18 mouse cellular contexts compared by ENCODE assay signal in genomic region chr14:67573451-67573995, GRCm38 (mm10).
"Had no signal": no experiment of that assay in that cellular context is flagged by ENCODE, and none has a peak within 500 bp of the region (broad histone marks: within the 10 kb centered on the region; RNA-seq: fewer than 3 reads in every experiment).

No protein-coding gene starts in this region.

- H3K4me3 ChIP-seq: kidney, embryonic 15.5 days; limb, embryonic 12.5 days; limb, embryonic 15.5 days; midbrain, embryonic 13.5 days; stomach, embryonic 15.5 days had no signal

- ATAC-seq: lung, postnatal 0 days; midbrain, embryonic 13.5 days had no signal

- H3K9me3 ChIP-seq: kidney, embryonic 15.5 days; limb, embryonic 12.5 days; limb, embryonic 15.5 days; midbrain, embryonic 13.5 days; stomach, embryonic 15.5 days had no signal

- DNase-seq: kidney, adult 8-10 months; kidney, postnatal 10 days; layer of hippocampus, postnatal 36 days; liver, postnatal 0 days; lung, embryonic 14.5 days; right cerebral cortex, postnatal 25 days; spleen, adult 18-20 months; thymus, adult 18-20 months; thymus, postnatal 36 days had no signal

- H3K27ac ChIP-seq: kidney, embryonic 15.5 days; limb, embryonic 12.5 days; limb, embryonic 15.5 days; liver, embryonic 14.5 days; macrophage; midbrain, embryonic 13.5 days; stomach, embryonic 15.5 days had no signal

- H3K36me3 ChIP-seq: kidney, embryonic 15.5 days; limb, embryonic 12.5 days; limb, embryonic 15.5 days; midbrain, embryonic 13.5 days; stomach, embryonic 15.5 days had no signal

- H3K9ac ChIP-seq: kidney, embryonic 15.5 days; limb, embryonic 12.5 days; limb, embryonic 15.5 days; liver, embryonic 14.5 days; liver, postnatal 0 days; lung, embryonic 14.5 days; midbrain, embryonic 13.5 days; stomach, embryonic 15.5 days had no signal

- H3K4me2 ChIP-seq: kidney, embryonic 15.5 days; limb, embryonic 12.5 days; limb, embryonic 15.5 days; liver, embryonic 11.5 days; lung, embryonic 14.5 days; midbrain, embryonic 13.5 days; stomach, embryonic 15.5 days had no signal
